Mouse (Mus musculus): ENCODE measurements around the gene Rimbp3.
"Not testable (repeated sequence)": the region's sequence is repeated elsewhere in the genome, so short reads cannot be mapped to it uniquely, and the experiment has no call there.

Rimbp3 gene

DNA sequence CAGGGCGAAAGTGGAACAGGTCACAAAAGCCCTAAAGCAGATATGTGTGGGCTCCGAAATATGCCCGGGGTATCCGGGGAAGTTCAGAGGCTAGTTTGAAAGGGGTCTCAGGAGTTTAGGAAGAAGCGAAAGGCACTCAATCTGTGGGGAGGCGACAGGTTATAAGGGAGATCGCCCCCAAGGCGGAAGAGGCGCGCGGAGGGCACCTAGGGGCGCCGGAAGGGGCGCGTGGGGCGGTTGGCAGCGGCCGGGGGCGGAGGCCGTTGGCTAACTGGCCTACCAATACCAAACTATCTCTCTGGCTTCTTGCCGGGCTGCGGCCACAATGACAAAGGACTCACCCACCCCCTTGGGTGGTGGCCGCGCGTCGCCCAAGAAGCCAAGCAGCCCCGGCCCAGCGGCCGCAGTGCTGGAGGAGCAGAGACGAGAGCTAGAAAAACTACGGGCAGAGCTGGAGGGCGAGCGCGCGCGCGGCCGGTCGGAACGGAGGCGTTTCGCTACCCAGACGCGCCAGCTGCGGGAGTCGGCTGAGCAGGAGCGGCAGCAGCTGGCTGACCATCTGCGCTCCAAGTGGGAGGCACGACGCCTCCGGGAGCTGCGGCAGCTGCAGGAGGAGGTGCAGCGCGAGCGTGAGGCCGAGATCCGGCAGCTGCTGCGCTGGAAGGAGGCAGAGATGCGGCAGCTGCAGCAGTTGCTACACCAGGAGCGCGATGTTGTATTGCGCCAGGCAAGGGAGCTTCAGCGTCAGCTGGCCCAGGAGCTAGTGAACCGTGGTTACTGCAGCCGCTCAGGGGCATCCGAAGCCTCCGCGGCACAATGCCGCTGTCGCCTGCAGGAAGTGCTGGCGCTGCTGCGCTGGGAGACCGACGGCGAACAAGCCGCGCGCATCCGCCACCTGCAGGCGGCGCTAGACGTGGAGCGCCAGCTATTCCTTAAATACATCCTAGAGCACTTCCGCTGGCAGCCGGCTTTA is at the start of gene Rimbp3:
Gene Rimbp3, plus strand, starts transcription at position 215 of the 973 bp plus-strand sequence.
- peak; percentile 85 to 88 for DNase-seq (ENCODE audit: low spot score in 2 of 2)

GRCm38 (mm10) chr16:17165478-17165877 is 42.9 kb upstream of the Rimbp3 start:
- not testable (repeated sequence) for DNase-seq (ENCODE audit: low spot score in 2 of 2)

DNA sequence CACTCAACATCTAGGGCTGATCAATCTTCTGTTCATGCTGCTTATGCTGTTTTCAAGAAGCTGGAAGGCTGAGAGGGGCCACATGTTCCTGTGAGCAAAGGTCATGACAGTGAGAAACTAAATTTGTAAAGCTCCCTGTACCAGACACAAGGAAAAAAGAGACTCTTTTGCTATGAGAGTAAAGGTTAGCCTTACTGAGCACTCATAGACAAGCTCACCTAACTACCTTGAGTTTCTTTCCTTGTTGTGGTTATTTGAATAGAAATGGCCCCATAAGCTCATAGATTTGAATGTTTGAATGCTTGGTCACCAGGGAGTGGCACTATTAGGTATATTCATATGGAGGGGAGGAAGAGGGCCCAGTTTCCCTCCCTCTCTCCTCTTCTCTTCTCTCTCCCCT is 41.2 kb upstream of the Rimbp3 start:
- DNase-seq (ENCODE audit: low spot score in 2 of 2), result no peak

DNA sequence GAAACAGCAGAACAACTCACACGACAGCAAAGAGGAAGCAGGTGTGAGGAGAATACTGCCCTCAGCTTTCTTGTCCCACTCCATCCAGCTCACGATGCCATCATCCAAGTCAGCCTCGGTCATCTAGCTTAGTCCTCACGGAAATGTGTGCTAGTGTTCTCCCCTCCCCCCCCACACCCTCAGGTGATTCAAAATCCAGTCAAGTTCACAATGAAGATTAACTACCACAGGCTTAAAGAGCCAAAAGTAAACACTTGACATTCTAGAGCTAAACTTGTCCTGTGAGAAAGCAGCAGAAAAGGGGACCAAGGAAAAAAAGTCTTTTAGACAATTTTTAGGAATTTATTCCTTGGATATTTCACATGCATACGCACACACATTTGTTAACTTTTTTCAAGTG is 40.4 kb upstream of the Rimbp3 start:
- no peak for DNase-seq (ENCODE audit: low spot score in 2 of 2)

GRCm38 (mm10) chr16:17175765-17176164 is 32.6 kb upstream of the Rimbp3 start:
- DNase-seq (ENCODE audit: low spot score in 2 of 2), result no peak

GRCm38 (mm10) chr16:17177623-17178170 is 30.7 kb upstream of the Rimbp3 start:
- no peak for DNase-seq (ENCODE audit: low spot score in 2 of 2)

DNA sequence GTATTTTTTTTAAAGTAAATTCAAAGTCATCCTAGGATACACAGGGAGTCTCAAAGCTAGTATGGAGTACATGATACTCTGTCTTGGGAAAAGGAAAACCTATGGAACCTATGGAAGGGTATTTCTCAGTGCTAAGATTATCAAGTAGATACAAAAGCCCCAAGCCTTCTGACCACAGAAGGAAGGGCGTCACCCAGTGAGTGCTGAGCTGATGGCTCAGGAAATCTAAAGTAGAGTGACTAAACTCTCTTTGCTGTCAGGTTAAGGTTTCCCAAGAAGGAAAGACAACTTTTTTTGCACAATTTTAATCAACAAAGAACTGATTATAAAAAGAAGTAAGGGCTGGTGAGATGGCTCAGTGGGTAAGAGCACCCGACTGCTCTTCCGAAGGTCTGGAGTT is 28.7 kb upstream of the Rimbp3 start:
- DNase-seq (ENCODE audit: low spot score in 2 of 2), result no peak

GRCm38 (mm10) chr16:17181382-17181781 is 27.0 kb upstream of the Rimbp3 start:
- no peak for DNase-seq (ENCODE audit: low spot score in 2 of 2)

GRCm38 (mm10) chr16:17182136-17182535 is 26.3 kb upstream of the Rimbp3 start:
- DNase-seq (ENCODE audit: low spot score in 2 of 2), result no peak

DNA sequence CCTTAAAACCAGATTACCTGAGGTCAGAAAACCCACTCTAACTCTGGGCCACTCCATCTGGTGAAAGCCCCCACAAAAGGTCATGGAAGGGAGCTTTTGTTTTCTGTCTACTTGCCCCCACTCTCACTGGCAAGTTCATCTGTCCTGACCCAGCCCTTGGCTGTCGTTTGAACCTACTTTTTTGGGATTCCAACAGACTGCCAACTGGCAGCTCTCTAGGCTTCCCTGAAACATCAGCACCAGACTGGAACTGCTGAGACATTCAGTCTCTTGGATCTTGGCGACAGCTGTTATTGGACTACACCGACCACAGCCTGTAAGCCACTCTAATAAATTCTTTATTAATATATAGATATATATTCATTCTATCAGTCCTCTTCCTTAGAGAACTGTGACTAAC is 25.4 kb upstream of the Rimbp3 start:
- DNase-seq (ENCODE audit: low spot score in 2 of 2), result no peak

DNA sequence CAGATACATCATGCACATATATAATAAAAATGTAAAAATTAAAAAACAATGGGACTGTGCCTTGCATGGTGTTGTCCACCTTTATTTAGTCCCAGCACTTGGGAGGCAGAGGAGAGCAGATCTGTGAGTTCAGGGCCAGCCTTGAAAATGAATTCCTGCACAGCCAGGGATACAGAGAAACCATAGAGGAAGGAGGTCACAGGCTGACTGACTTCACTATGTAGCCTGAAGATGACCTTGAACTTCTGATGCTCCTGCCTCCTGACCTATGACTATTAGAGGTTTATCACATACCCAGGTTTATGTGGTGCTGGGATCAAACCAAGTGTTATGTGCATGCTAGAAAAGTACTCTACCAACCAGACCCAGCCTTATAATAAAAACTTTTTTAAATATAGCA is 22.9 kb upstream of the Rimbp3 start:
- no peak for DNase-seq (ENCODE audit: low spot score in 2 of 2)

DNA sequence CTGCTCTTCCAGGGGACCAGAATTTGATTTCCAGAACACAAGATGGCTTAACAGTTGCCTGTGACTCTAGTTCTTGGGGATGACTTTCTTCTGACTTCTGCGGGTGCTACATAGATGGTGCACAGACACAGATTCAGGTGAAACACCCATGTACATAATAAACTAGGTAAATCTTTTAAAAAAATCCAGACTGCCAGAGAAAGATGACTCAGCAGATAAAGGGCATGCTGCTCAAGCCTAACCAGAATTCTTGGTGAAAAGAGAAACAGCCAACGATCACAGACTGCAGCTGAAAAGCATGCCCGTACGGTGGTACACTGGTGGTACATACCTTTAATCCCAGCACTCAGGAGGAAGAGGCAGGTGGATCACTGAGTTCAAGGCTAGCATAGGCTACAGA is 14.6 kb upstream of the Rimbp3 start:
- no peak for DNase-seq (ENCODE audit: low spot score in 2 of 2)

DNA sequence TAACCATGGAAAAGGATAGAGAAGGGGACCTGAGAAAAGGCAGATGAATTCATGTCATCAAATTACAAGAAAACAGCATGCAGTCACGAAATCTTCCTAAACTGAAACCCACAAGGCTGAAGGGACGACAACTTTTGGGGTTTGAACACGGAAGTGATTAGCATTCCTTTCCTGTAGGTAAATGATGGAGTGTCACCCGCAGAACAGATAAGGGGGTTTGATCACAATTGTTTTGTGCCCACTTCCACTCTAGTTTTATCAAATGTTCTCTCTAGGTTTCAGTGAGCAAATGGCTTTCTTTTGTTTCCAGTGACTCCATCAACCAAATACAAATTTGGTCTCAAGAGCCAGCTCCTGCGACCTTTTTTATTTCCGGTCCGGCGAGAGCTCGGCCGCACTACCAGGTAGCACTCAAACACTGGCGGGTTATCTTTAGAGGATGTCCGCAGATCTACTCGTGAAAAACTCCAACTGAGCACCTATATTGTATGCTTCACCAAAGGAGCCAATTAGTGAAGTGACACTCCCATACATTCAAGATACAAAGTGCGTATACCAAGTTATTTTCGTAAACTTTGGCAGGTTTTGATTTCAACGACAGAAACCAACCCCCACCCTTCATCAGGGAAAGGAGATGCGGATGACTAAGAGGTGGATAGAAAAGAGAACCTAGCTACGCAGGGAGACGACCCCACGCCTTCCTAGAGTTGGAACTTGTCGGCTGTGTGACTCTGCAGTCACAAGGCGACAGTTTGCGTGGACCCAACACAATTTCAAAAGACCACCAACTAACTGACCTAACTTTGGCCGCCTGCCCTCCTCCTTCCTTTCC is 8.1 kb upstream of the Rimbp3 start:
- no peak for DNase-seq (ENCODE audit: low spot score in 2 of 2)

- DNase-seq (ENCODE audit: low spot score in 2 of 2), result peak; percentile 84 to 87
Measured at GRCm38 (mm10) chr16:17200953-17201707, 7.3 kb upstream of the Rimbp3 start.

DNA sequence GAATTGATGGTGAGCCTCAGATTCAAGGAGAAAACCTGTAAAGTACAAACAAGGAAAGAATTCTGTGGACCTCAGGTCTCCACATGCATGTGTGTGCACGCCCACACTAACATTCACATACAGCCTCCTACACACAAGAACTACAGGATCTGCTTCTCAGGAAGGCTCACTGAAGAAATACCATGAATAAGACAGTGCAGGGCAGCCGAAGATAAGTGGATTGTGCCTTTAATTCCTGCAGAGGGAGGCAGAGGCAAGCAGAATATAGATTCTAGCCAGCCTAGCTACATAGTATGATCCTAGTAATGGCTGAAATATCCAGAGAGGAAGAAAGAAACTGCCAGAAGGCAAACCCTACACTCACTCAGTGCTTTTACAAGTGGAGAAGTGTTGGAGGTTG is 6.4 kb upstream of the Rimbp3 start:
- DNase-seq (ENCODE audit: low spot score in 2 of 2), result peak in 1 of 2 experiments; percentile 20

GRCm38 (mm10) chr16:17202549-17202948 is 5.9 kb upstream of the Rimbp3 start, which contains the start of gene Ube2l3:
Ube2l3 (minus strand) TSS chr16:17202649.
- DNase-seq (ENCODE audit: low spot score in 2 of 2), result no peak

DNA sequence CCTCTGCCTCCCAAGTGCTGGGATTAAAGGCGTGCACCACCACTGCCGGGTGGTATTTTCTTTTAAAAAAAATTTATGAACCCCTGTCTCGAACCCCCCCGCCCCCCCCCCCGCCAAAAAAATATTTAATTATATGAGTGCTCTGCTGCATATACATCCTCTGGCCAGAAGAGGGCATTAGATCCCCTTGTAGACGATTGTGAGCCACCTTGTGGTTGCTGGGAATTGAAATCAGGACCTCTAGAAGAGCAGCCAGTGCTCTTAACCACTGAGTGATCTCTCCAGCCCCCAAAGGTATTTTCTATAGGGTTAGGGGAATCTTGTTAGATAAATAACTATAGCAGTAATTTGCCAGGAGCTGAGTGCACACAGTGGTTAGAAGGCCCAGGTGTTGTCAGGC is 3.4 kb upstream of the Rimbp3 start:
- no peak for DNase-seq (ENCODE audit: low spot score in 2 of 2)

GRCm38 (mm10) chr16:17209404-17209960 is 1.1 kb downstream of the Rimbp3 start:
- no peak for DNase-seq (ENCODE audit: low spot score in 2 of 2)

DNA sequence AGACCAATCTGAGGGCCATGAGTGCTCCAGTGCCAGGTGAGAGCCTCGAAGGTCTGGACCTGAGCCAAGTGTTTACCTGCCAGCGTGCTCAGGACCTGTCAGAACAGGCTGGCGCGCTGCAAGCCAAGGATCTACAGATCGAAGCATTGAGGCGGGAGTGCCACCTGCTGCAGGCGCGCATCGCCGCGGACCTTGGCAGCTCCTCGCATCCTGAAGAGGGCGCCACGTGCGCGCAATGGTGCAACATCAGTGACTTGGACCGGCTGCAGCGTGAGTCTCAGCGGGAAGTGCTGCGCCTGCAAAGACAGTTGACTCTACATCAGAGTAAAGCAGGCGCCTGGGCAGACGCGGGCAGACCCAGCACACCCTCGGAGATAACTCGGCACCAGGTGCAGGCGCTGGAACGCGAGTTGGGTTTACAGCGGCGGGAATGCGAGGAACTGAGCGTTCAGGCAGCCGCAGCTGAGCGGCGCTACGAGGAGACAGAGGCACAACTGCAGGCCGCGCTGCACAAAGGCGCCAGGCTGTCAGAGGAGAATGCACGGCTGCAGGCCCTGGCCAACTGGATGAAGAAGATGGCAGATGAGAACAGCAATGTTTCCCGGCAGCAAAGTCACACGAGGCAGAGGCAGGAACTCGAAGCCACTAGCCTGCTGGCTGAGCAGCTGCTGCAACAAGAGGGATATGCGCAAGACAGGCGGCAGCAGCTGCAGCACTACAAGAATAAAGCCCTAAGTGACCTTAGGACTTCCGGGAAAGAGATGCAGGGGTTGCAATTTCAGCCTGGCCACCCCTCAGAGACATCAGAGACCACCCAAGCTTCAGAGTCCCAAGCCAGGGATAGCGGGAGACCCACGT is 1.8 kb downstream of the Rimbp3 start:
- DNase-seq (ENCODE audit: low spot score in 2 of 2), result peak; percentile 79 to 89
